Mouse (Mus musculus) forebrain, embryonic 14.5 days (tissue): ENCODE results near the gene Nek10. TPM values are rescaled to one million over a fixed set of nuclear protein-coding genes. Genes with fewer than 3 reads are reported as not detected.
"Not testable (repeated sequence)": the region's sequence is repeated elsewhere in the genome, so short reads cannot be mapped to it uniquely, and the experiment has no call there.

Source experiments
- ATAC-seq: fragments of 200-750 bp; cut with Nextera tagmentation; 2 replicates; pipeline ENCODE4 v1.8.0; 2017; ENCODE audit warnings: mild to moderate bottlenecking, moderate library complexity
- DNase-seq: peaks from one replicate; pipeline ENCODE4 v3.0.0-alpha.2; 2015; ENCODE audit warnings: low spot score
- H3K27ac ChIP-seq: fragments of 300-500 bp; sonication (generic); 2 replicates; pipeline ENCODE4 v1.5.1; 2014; ENCODE audit warnings: low read depth, mild to moderate bottlenecking, control low read depth, low read length, moderate library complexity
- H3K27me3 ChIP-seq: fragments of 300-500 bp; sonication (generic); replicated peaks from 2 replicates; pipeline ENCODE4 v1.6.1; 2014; ENCODE audit warnings: low read length, control low read depth, mixed read lengths; ENCODE audit not compliant: control insufficient read depth, insufficient read depth
- H3K36me3 ChIP-seq: fragments of 300-500 bp; sonication (generic); 2 replicates; pipeline ENCODE4 v1.6.1; 2014; ENCODE audit warnings: low read length, control low read depth; ENCODE audit not compliant: control insufficient read depth, insufficient read depth
- H3K4me1 ChIP-seq: fragments of 300-500 bp; sonication (generic); 2 replicates; pipeline ENCODE4 v1.6.1; 2014; ENCODE audit warnings: antibody characterized with exemption, low read length, control low read depth; ENCODE audit not compliant: control insufficient read depth, insufficient read depth
- H3K4me2 ChIP-seq: fragments of 300-500 bp; sonication (generic); 2 replicates; pipeline ENCODE4 v1.6.1; 2014; ENCODE audit warnings: mild to moderate bottlenecking, control low read depth, low read length
- H3K4me3 ChIP-seq: fragments of 300-500 bp; sonication (generic); 2 replicates; pipeline ENCODE4 v1.5.1; 2014; ENCODE audit warnings: low read depth, low read length, control low read depth
- H3K9ac ChIP-seq: fragments of 300-500 bp; sonication (generic); 2 replicates; pipeline ENCODE4 v1.6.1; 2014; ENCODE audit warnings: mild to moderate bottlenecking, low read length, control low read depth, moderate library complexity
- H3K9me3 ChIP-seq: fragments of 300-500 bp; sonication (generic); replicated peaks from 2 replicates; pipeline ENCODE4 v1.6.1; 2016; ENCODE audit warnings: low read length, control low read depth, mixed read lengths; ENCODE audit not compliant: control insufficient read depth
- WGBS: fragments of 180-500 bp; shearing (Covaris S2); extraction: QIAGEN DNeasy Blood & Tissue Kit; methylation state at CpG from one replicate; pipeline ENCODE4 v1.1.7; 2014; 5-methylcytosine and 5-hydroxymethylcytosine counted together
- polyA plus RNA-seq: library from polyadenylated mRNA; unstranded; fragments of >200 nt; fragmentation: Nextera tagmentation; extraction: Ambion mirVana; gene quantifications from 2 replicates; pipeline ENCODE4 v1.2.1, GENCODE M21; 2014

Gene Nek10
- polyA plus RNA-seq, 1 experiment from 2014 or later = 0.04 TPM

DNA sequence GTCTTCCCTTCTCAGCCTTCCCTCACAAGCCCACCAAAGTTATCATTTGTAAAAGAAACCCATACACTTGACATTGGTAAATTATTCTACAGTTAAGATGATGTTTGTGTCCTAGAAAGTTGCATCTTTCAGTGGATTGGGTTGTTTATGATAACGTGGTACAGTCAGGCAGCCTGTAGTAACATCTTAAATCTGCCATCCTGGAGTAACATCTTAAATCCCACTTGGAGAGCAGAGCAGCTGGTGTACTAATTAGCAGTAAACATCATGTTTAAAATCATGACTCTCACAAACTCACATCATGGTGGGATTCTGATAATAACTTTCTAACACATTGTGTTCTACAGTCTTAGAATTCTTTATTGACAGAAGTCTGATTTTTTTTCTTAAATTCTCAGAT, 148.6 kb downstream of the Nek10 start:
- Histone ChIP-seq H3K4me3 (no peak overlapping the region), H3K27ac (no peak overlapping the region), H3K27me3 (no peaks in the 10 kb centered on the region), H3K4me2 (no peak overlapping the region), H3K36me3 (no peaks in the 10 kb centered on the region), H3K9me3 (no peaks in the 10 kb centered on the region), H3K9ac (no peak overlapping the region), H3K4me1 (0 out of 2 replicates have a peak, but pooled peaks cover 4% of the 10 kb centered on the region)
- 73% methylated on average over 1 of the region's 1 CpGs for WGBS
- DNase-seq (peak; percentile 24), ATAC-seq (no peak)

DNA sequence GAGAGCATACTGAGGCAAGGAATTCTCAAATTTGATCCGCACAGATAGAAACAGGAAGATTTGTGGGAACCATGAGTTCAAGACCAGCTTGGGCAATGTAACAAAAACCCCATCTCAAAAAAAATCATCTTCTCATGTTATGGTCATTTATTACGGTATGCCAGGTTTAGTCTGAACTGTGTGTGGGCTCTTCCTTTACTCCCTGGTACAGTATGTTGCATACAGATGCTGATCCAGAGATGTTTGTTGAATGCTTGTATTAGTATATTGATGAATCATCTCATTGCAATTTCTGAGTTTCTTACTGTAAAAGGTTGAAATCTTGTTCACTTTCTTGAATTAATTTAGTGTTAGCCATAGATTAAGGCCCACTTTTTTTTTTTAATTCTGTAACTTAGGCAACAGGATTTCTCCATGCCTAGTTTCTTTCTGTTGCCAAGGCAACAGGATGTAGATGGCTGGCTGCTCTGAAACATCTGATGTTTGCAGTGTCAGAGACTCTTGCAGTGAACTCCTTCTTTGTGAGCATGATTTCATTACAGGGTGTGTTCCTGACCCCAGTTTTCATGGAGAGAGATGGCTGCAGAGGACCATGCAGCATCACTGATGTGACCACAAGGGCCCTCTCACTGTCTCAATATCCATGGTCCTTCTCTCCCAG, 156.7 kb downstream of the Nek10 start:
- ATAC-seq (peak; percentile 78; the same call in 1 of the 2 replicates), DNase-seq (peak; percentile 72)
- Histone ChIP-seq H3K27me3 (no peaks in the 10 kb centered on the region), H3K9ac (no peak overlapping the region), H3K4me1 (peaks cover 5% of the 10 kb centered on the region; the same call in 1 of the 2 replicates), H3K4me3 (no peak overlapping the region), H3K9me3 (no peaks in the 10 kb centered on the region), H3K4me2 (no peak overlapping the region), H3K27ac (0 out of 2 replicates have a peak overlapping the region, but pooled peaks have one; percentile 3), H3K36me3 (no peaks in the 10 kb centered on the region)
- WGBS = 93% methylated on average over 2 of the region's 2 CpGs

DNA sequence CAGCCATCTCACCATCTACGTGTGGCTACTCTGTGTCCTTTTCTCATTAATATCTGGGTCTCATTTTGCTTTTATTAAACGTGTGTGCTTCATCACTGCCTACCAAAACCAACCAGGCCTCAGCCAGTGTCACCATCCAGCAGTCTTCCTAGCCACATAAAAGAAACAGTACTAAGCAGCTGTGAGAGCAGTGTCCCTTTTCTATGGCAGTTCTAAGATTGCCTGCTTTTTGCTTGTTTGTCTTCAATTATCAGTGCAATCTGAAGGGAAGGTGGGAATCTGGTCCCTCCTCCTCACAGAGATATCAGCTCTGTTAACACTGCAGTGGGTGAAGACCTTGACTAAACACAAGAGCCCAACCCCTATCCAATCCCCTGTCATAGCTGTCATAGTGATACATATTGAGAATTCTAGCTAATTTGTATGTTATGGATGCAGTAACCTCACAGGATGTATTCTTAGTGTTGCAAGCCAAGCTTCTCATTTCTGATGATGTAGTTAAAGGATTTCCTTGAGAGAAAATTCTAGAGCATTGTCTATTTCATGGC, 157.3 kb downstream of the Nek10 start:
- H3K9ac ChIP-seq = no peak overlapping the region
- H3K36me3 ChIP-seq = no peaks in the 10 kb centered on the region
- ATAC-seq (peak; percentile 38; the same call in 1 of the 2 replicates), DNase-seq (no peak)
- peaks cover 5% of the 10 kb centered on the region; the same call in 1 of the 2 replicates for H3K4me1 ChIP-seq
- H3K4me3 ChIP-seq = no peak overlapping the region
- 0 out of 2 replicates have a peak overlapping the region, but pooled peaks have one; percentile 3 for H3K27ac ChIP-seq
- H3K4me2 ChIP-seq = no peak overlapping the region
- H3K9me3 ChIP-seq = no peaks in the 10 kb centered on the region
- WGBS = 67% methylated on average over 2 of the region's 2 CpGs
- no peaks in the 10 kb centered on the region for H3K27me3 ChIP-seq

DNA sequence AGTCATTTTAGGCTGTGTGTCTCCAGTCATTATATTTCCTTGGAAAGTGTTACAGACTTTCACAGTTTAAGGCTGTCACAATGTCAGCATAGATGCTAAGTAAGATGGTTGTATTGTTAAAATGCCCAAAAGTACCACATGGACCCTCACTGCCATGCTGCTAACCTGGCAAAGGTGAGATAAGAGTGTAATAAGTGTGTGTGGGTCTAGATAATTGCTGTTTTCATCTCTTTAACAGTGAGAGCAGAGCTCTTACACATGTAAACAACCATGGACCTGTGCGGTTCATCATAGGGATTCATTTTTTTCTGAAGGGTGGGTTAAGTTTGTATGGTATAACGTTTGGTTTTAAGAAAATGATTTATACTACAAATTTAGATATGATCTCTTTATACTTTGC, 167.4 kb downstream of the Nek10 start:
- 80% methylated on average over 2 of the region's 2 CpGs for WGBS
- ATAC-seq (no peak), DNase-seq (no peak)
- Histone ChIP-seq H3K4me2 (no peak overlapping the region), H3K4me1 (no peaks in the 10 kb centered on the region), H3K4me3 (no peak overlapping the region), H3K27me3 (no peaks in the 10 kb centered on the region), H3K9me3 (no peaks in the 10 kb centered on the region), H3K27ac (no peak overlapping the region), H3K9ac (no peak overlapping the region), H3K36me3 (no peaks in the 10 kb centered on the region)

- WGBS = 65% methylated on average over 4 of the region's 4 CpGs
- DNase-seq (no peak), ATAC-seq (no peak)
- Histone ChIP-seq H3K27me3 (no peaks in the 10 kb centered on the region), H3K4me1 (no peaks in the 10 kb centered on the region), H3K4me2 (no peak overlapping the region), H3K4me3 (no peak overlapping the region), H3K36me3 (no peaks in the 10 kb centered on the region), H3K9me3 (no peaks in the 10 kb centered on the region), H3K9ac (no peak overlapping the region), H3K27ac (no peak overlapping the region)
These were observed 167.8 kb downstream of the Nek10 start for GRCm38 (mm10) chr14:14971056-14971455.

DNA sequence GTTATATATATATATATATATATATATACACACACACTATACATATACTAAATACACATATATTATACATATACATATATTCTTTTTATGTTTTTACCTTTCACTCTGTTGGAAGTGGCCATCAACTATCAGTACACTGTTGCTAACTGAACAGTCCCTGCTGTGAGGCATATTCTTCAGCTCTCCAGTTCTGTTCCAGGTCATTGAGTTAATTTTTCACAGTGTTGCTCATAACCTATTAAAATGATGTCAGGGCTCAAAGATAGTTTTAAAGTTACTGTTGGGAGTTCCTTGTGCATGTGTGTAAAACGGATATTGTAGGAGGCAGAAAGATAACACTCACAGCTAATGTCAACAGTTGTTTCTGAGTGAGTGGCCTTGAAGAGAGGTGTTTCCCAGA, 170.9 kb downstream of the Nek10 start:
- no peaks in the 10 kb centered on the region for H3K9me3 ChIP-seq
- 71% methylated on average over 1 of the region's 1 CpGs for WGBS
- H3K9ac ChIP-seq = no peak overlapping the region
- no peak for ATAC-seq
- no peak for DNase-seq
- no peaks in the 10 kb centered on the region for H3K27me3 ChIP-seq
- H3K4me1 ChIP-seq = no peaks in the 10 kb centered on the region
- no peaks in the 10 kb centered on the region for H3K36me3 ChIP-seq
- no peak overlapping the region for H3K4me2 ChIP-seq
- no peak overlapping the region for H3K4me3 ChIP-seq
- no peak overlapping the region for H3K27ac ChIP-seq

DNA sequence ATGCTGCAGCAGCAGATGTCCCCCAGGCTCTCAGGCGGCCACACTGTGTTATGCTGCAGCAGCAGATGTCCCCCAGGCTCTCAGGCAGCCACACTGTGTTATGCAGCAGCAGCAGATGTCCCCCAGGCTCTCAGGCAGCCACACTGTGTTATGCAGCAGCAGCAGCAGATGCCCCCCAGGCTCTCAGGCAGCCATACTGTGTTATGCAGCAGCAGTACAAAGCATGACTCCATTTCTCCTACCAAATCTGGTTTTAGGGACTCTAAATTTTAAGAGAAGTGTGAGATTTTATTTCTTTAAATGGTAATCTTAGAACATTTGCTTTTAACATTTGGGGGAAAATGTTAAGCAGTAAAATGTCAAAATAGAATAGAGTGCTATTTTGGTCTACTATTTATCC, 180.9 kb downstream of the Nek10 start:
- H3K4me1 ChIP-seq, H3K36me3 ChIP-seq, H3K9ac ChIP-seq, ATAC-seq, H3K27ac ChIP-seq, H3K27me3 ChIP-seq, H3K9me3 ChIP-seq, H3K4me3 ChIP-seq, H3K4me2 ChIP-seq, DNase-seq: not testable (repeated sequence)
- WGBS = 11% methylated on average over 1 of the region's 1 CpGs

- Histone ChIP-seq H3K36me3 (no peaks in the 10 kb centered on the region), H3K9me3 (no peaks in the 10 kb centered on the region), H3K4me3 (no peak overlapping the region), H3K9ac (no peak overlapping the region), H3K4me1 (no peaks in the 10 kb centered on the region), H3K27me3 (no peaks in the 10 kb centered on the region), H3K4me2 (no peak overlapping the region), H3K27ac (no peak overlapping the region)
- WGBS = 47% methylated on average over 11 of the region's 11 CpGs
- DNase-seq = peak; percentile 84
- peak; percentile 90 for ATAC-seq
These were observed 181.8 kb downstream of the Nek10 start for GRCm38 (mm10) chr14:14984710-14985647.
